Mouse (Mus musculus) lung, embryonic 14.5 days (tissue): Measurements from ENCODE around the gene Gm14399. TPM values are rescaled to one million over a fixed set of nuclear protein-coding genes. Genes with fewer than 3 reads are reported as not detected.
"Not testable (repeated sequence)": the region's sequence is repeated elsewhere in the genome, so short reads cannot be mapped to it uniquely, and the experiment has no call there.

ENCODE experiments used
- ATAC-seq: fragments of 200-750 bp; cut with Nextera tagmentation; 2 replicates; pipeline ENCODE4 v1.8.0; 2017; ENCODE audit warnings: mild to moderate bottlenecking, moderate TSS enrichment, moderate library complexity; ENCODE audit not compliant: insufficient read depth
- DNase-seq: peaks from one replicate; pipeline ENCODE4 v3.0.0-alpha.2; 2015
- H3K27ac ChIP-seq: fragments of 300-500 bp; sonication (generic); 2 replicates; pipeline ENCODE4 v1.5.1; 2014; ENCODE audit warnings: low read depth, mild to moderate bottlenecking, moderate library complexity
- H3K27me3 ChIP-seq: fragments of 300-500 bp; sonication (generic); 2 replicates; pipeline ENCODE4 v1.6.1; 2014; ENCODE audit warnings: low read length, control low read depth; ENCODE audit not compliant: insufficient read depth
- H3K36me3 ChIP-seq: fragments of 300-500 bp; sonication (generic); 2 replicates; pipeline ENCODE4 v1.6.1; 2014; ENCODE audit warnings: control low read depth; ENCODE audit not compliant: insufficient read depth
- H3K4me1 ChIP-seq: fragments of 300-500 bp; sonication (generic); 2 replicates; pipeline ENCODE4 v1.6.1; 2014; ENCODE audit warnings: antibody characterized with exemption, control low read depth; ENCODE audit not compliant: insufficient read depth
- H3K4me2 ChIP-seq: fragments of 300-500 bp; sonication (generic); 2 replicates; pipeline ENCODE4 v1.6.1; 2014; ENCODE audit warnings: mild to moderate bottlenecking
- H3K4me3 ChIP-seq: fragments of 300-500 bp; sonication (generic); 2 replicates; pipeline ENCODE4 v1.5.1; 2014; ENCODE audit warnings: low read depth, low read length
- H3K9ac ChIP-seq: fragments of 300-500 bp; sonication (generic); 2 replicates; pipeline ENCODE4 v1.6.1; 2014
- H3K9me3 ChIP-seq: fragments of 300-500 bp; sonication (generic); 2 replicates; pipeline ENCODE4 v1.6.1; 2016; ENCODE audit warnings: low read depth, low read length, control low read depth
- CTCF ChIP-seq: IDR thresholded peaks from 2 replicates; pipeline ENCODE4 v1.5.1; 2016; ENCODE audit warnings: antibody characterized with exemption, low read depth
- WGBS: fragments of 180-500 bp; shearing (Covaris S2); extraction: QIAGEN DNeasy Blood & Tissue Kit; methylation state at CpG from one replicate; pipeline ENCODE4 v1.1.7; 2014; 5-methylcytosine and 5-hydroxymethylcytosine counted together
- polyA plus RNA-seq: library from polyadenylated mRNA; unstranded; fragments of >200 nt; fragmentation: Nextera tagmentation; extraction: Ambion mirVana; gene quantifications from 2 replicates; pipeline ENCODE4 v1.2.1, GENCODE M21; 2014

The Gm14399 gene
- polyA plus RNA-seq, 1 experiment from 2014 or later = 7.4 TPM

DNA sequence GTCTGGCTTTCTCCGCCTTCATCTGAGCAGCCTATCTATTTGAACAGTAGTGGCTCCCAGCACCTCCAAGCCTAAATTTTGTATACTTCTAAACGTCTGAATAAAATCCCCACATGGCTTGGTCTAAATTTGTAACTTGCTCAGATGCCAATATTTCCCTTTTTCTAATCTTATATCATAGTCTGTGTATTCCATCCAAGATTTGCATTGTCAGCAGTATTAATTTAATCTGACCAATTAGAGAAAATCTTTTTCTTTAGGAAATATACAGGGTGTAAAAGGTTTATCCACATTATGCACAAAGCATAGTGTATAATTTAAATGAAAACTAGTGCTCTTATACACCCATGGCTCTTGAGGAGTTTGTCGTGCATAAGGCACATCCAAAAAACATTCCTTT, 16.8 kb upstream of the Gm14399 start:
- no peak overlapping the region for H3K9ac ChIP-seq
- H3K9me3 ChIP-seq = peaks cover 3% of the 10 kb centered on the region; the same call in 1 of the 2 replicates
- H3K4me2 ChIP-seq = no peak overlapping the region
- WGBS = 82% methylated on average over 3 of the region's 3 CpGs
- DNase-seq (no peak), ATAC-seq (no peak)
- H3K27ac ChIP-seq = no peak overlapping the region
- no peaks in the 10 kb centered on the region for H3K27me3 ChIP-seq
- H3K36me3 ChIP-seq = no peaks in the 10 kb centered on the region
- H3K4me3 ChIP-seq = no peak overlapping the region
- TF ChIP-seq CTCF = no peak
- H3K4me1 ChIP-seq = no peaks in the 10 kb centered on the region

DNA sequence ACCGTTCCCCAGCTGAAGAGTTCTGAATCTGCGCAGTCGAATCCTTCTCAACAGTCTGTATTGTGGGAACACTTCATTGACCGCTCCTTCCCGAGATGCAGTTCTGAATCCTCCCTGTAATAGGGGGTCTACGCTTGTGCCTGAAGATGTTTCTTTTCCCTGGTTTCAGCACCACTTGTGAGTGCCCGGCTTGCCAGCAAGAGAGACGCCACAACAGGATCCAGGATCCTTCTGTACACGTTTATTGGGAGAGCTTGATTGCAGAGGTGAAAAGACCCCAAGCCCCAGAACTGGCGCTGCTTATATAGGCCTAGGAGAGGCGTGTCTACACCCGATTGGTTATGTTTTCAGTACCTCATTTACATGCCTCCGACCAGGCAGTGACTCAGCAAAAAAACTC, 14.9 kb upstream of the Gm14399 start:
- H3K27me3 ChIP-seq = no peaks in the 10 kb centered on the region
- H3K36me3 ChIP-seq = no peaks in the 10 kb centered on the region
- no peak for TF ChIP-seq CTCF
- no peaks in the 10 kb centered on the region for H3K4me1 ChIP-seq
- 91% methylated on average over 13 of the region's 13 CpGs for WGBS
- H3K27ac ChIP-seq = no peak overlapping the region
- no peak overlapping the region for H3K9ac ChIP-seq
- DNase-seq (no peak), ATAC-seq (no peak)
- no peak overlapping the region for H3K4me3 ChIP-seq
- peaks cover 3% of the 10 kb centered on the region; the same call in 1 of the 2 replicates for H3K9me3 ChIP-seq
- H3K4me2 ChIP-seq = no peak overlapping the region

DNA sequence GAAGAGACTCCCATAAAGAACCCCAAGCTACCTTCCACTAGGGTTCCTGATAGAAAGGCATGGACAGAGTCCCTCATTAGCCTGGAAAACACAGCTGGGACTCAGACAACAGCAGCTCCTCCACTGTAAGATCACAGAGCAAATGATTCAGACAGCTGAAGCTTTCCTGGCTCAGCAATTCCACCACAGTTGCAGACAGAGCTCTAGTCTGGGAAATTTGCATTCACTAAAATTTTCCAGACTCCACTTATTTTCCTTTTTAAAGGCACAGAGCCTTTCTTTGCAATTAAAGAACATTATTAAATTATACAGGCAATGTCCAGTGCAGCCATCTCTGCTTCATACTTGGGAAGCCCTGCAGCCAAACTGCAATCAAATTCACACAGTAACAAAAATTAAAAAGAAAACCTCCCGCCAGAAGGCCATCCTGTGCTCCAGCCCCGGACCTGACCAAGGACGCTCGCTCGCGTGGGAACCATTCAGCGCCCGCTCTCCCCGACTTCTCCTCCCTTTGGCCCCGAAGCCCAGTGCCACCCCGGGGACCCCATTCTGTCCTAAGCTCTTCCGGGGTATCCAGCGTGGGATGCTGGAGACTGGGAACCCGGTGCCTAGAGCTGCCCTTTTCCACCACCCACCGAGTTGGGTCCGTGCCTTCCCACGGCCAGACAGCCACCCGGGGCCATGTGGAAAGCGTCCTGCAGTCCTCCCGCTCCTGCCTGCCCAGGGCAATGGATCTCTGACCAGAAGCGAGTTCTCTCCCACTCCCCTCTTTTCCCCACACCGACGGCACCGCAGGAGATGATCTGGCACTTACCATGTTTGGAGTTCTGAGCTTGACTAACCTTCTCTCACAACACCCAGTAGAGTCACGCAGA, 457 bp downstream of the Gm14399 start:
- H3K4me3 ChIP-seq = peak overlapping the region; percentile 43
- H3K36me3 ChIP-seq, H3K27me3 ChIP-seq, H3K9me3 ChIP-seq, H3K4me1 ChIP-seq, H3K27ac ChIP-seq, ATAC-seq: not testable (repeated sequence)
- peak overlapping the region; percentile 51; the same call in 1 of the 2 replicates for H3K9ac ChIP-seq
- WGBS = 3% methylated on average over 21 of the region's 25 CpGs
- DNase-seq = peak; percentile 7
- peak overlapping the region; percentile 31; the same call in 1 of the 2 replicates for H3K4me2 ChIP-seq

DNA sequence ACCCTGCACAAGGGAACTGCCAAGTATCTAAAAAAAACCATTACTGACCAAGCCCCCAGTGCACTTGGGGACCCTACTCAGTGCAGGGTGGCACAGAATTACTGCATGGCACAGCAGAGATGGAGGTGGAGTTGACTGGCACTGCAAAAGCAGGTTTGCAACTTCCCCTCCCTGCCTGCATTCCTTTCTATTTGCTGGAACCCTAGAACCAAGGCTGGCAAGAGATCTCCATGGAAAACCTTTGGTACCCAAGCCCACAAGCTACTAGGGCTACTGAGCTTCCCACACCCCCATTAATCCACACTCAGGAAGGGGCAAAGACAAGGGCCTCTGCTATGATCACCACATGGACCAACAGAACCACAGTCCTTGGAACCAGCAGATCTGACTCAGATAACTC, 1.2 kb downstream of the Gm14399 start:
- H3K4me2 ChIP-seq, H3K36me3 ChIP-seq: not testable (repeated sequence)

More for the DNA sequence above, 1.2 kb downstream of the Gm14399 start:
- not testable (repeated sequence) for DNase-seq, H3K4me1 ChIP-seq, H3K4me3 ChIP-seq, H3K27me3 ChIP-seq, H3K9ac ChIP-seq, ATAC-seq, H3K9me3 ChIP-seq, H3K27ac ChIP-seq

Other genes starting within 250 kb of the Gm14399 start
- not detected in 2 replicates for gene Gm14444, start 131.8 kb downstream of the Gm14399 start, polyA plus RNA-seq
- 0.89 and 1.0 TPM in 2 replicates for gene Gm14393, start 74.2 kb downstream of the Gm14399 start, polyA plus RNA-seq
- 0.62 and 0.89 TPM in 2 replicates for gene Gm14443, start 33.9 kb upstream of the Gm14399 start, polyA plus RNA-seq
- gene Gm14391, start 64.9 kb upstream of the Gm14399 start, polyA plus RNA-seq = 5.7 and 11.1 TPM in 2 replicates
- 5.5 and 5.9 TPM in 2 replicates for gene Gm14440, start 133.1 kb upstream of the Gm14399 start, polyA plus RNA-seq
- 23.8 and 24.0 TPM in 2 replicates for gene Gm4631, start 196.2 kb upstream of the Gm14399 start, polyA plus RNA-seq
- gene Zfp968, start 230.4 kb upstream of the Gm14399 start, polyA plus RNA-seq = 5.4 and 7.2 TPM in 2 replicates